Mouse (Mus musculus): Measurements from ENCODE around the gene Srrm4.
"Not testable (repeated sequence)": the region's sequence is repeated elsewhere in the genome, so short reads cannot be mapped to it uniquely, and the experiment has no call there.

The Srrm4 gene

DNA sequence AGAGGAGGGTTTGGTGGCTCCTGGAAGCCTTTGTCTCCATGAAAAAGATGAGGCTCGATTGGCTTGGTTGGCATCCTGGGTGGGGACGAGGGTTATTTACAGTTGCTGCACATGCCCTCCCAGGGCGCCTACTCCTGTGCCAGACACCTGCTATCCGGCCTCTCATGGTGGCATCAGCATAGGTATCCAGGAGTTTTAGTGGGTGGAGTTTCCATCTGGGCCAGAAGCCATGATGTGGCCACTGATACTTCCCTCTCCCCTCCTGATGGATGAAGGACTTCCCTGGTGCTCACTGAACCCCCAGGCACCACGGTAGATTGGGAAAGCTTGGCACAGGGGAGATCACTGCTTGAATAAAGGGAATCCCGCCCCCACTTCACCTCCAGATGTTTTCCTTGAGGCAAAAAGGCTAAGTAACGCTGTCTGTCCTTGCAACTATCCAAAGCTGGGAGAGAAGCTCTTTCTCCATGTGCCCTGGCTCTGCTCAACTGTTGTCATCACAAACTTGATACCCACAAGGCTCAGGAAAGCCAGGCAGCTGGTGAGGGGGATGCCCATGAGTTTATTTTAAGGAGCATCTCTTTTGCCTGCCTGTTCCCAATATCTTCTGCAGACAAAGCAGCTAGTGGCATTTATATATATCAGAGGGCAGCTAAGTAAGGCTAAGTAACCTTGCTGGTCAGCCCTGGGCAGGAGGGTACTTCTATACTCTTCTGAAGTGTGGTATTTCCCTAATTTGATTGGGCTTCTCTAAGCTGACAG is 148.7 kb downstream of the Srrm4 start:
- DNase-seq (ENCODE audit: low read depth, low spot score), result no peak

GRCm38 (mm10) chr5:116440251-116440650 is 151.4 kb downstream of the Srrm4 start:
- no peak for DNase-seq (ENCODE audit: low read depth, low spot score)

- DNase-seq (ENCODE audit: low read depth, low spot score), result no peak
Observed at GRCm38 (mm10) chr5:116438328-116438727, 153.3 kb downstream of the Srrm4 start.

DNA sequence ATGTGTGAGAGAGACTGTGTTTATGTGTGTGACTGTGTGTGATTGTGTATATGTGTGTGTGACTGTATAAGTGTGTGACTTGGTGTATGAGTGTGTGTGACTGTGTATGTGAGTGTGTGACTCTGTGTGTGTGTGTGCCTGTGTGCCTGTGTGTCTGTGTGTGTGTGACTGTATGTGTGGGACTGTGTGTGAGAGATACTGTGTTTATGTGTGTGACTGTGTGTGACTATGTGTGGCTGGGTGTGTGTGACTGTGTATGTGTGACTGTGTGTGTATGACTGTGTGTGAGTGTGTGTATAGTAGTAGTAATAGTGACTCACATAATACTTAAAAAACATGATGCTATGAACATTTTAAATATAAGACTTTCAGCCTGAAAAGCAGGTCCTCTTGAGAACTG is 155.5 kb downstream of the Srrm4 start:
- no peak for DNase-seq (ENCODE audit: low read depth, low spot score)

GRCm38 (mm10) chr5:116434976-116435850 is 156.4 kb downstream of the Srrm4 start:
- DNase-seq (ENCODE audit: low read depth, low spot score), result no peak

- DNase-seq (ENCODE audit: low read depth, low spot score), result no peak
Observed at GRCm38 (mm10) chr5:116432871-116433270, 158.7 kb downstream of the Srrm4 start.

- no peak for DNase-seq (ENCODE audit: low read depth, low spot score)
Observed at GRCm38 (mm10) chr5:116426701-116427100, 164.9 kb downstream of the Srrm4 start.

- not testable (repeated sequence) for DNase-seq (ENCODE audit: low read depth, low spot score)
Observed at GRCm38 (mm10) chr5:116425709-116426108, 165.9 kb downstream of the Srrm4 start.

- DNase-seq (ENCODE audit: low read depth, low spot score), result no peak
Observed at GRCm38 (mm10) chr5:116425273-116425672, 166.3 kb downstream of the Srrm4 start.

DNA sequence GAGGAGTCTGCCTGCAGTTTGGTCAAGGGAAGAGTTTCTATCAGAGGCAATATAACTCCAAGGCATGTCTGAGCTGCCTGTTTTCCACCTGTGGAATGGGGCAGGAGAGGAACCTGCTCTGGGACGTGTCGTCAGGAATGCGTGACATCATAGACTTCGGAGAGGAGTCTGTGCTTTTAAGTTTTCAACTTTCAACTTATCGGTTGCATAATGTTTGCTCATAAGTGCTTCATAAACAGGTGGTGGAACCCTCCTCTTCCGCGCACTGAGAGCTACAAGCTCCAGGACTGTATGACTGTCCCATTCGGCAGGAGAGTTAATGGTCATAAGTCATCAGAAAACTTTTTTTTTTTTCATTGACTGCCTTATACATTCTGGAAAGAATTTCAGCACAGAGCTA is 167.9 kb downstream of the Srrm4 start:
- DNase-seq (ENCODE audit: low read depth, low spot score), result no peak

- DNase-seq (ENCODE audit: low read depth, low spot score), result no peak
Observed at GRCm38 (mm10) chr5:116422699-116423201, 168.9 kb downstream of the Srrm4 start, which contains the start of gene Hspb8. TSS of gene Hspb8 (minus strand) at chr5:116422864.

GRCm38 (mm10) chr5:116421791-116422481 is 169.7 kb downstream of the Srrm4 start:
- no peak for DNase-seq (ENCODE audit: low read depth, low spot score)

- no peak for DNase-seq (ENCODE audit: low read depth, low spot score)
Observed at GRCm38 (mm10) chr5:116420759-116421225, 170.8 kb downstream of the Srrm4 start.

DNA sequence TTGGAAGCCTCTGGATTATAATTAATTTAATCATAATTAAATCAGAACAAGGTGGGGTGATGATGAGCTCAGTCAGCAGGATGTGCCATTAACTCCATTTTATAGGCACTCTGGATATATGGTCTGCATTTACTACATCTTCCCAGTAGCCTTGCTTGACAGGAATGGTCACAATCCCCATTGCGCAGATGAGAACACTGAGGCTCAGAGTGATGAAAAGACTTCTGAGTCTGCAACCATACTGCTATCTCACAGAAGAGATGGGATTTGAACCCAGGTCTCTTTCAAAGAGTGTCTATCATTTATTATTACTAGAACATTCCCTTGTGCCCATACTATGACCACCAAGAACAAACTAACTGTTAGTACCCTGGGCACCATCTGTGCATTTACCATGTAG is 171.4 kb downstream of the Srrm4 start:
- DNase-seq (ENCODE audit: low read depth, low spot score), result no peak

- no peak for DNase-seq (ENCODE audit: low read depth, low spot score)
Observed at GRCm38 (mm10) chr5:116419322-116420045, 172.1 kb downstream of the Srrm4 start.

GRCm38 (mm10) chr5:116416208-116416607 is 175.4 kb downstream of the Srrm4 start:
- no peak for DNase-seq (ENCODE audit: low read depth, low spot score)

GRCm38 (mm10) chr5:116409689-116410590 is 181.7 kb downstream of the Srrm4 start:
- DNase-seq (ENCODE audit: low read depth, low spot score), result no peak

DNA sequence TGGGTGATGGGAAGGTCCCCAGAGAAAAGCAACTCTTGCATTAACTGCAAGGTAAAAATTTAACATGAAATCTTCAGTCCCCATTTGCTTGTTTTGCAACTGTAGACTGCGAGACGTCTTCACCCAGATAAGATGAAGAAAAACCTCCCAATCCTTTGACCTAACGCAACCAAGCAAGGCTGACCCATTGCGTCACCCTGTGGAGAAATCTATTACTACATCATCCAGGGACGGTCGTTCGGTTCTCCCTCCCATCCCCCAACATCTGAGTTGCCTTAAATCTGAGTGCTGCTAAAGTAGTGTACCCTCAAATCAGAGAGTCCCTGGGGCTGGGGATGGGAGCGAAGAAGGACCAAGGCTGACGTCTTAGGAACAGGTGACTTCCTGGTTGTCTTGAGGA is 182.7 kb downstream of the Srrm4 start:
- DNase-seq (ENCODE audit: low read depth, low spot score), result no peak

DNA sequence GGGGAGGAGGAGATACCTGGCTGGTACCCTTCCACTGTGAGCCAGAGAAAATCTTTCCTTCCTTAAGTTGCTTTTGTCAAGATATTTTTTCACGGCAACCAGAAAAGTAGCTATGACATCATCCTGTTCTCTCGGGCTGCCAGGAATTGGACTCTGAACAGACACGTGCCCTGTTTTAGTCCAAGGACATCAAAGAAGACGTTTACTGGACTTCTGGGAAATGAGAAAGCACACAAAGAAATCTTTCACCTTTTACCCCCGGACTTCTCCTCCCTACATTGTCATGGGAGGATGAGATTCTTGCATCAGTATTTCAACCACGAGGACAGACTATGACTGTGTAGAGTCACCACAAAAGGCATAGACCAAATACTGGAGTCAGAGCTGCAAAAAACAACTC is 183.7 kb downstream of the Srrm4 start:
- DNase-seq (ENCODE audit: low read depth, low spot score), result no peak

DNA sequence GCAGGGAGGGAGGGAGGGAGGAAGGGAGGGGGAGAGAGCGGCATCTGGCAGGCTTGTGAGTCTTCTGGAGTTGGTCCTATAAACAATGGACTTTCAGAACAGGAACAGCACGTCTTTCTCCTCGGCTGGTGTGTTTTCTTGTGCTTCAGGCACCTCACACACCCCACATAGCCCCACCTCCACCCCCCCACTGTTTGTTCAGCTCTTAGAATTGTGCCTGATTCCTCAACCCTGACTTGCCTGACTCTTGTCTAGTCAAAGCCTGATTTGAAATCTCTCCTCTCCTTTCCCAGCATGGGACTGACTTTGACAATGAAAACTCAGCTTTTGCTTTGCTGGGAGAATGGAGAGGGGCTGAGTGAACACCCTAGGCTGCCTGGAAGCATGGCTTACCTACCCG is 184.3 kb downstream of the Srrm4 start:
- DNase-seq (ENCODE audit: low read depth, low spot score), result no peak
